Mouse (Mus musculus) gastrocnemius, adult 8-10 months (tissue): ENCODE measurements at regions not wholly inside any gene's neighbourhood (a gene's known extent, or its start where the extent isn't known, plus 50 kb on each side); places are given as distances from the start of the nearest gene placed in this dataset.
A peak's percentile ranks its signal among the peaks of the same experiment; 100 is the strongest.

ENCODE experiments used
- DNase-seq, 2 experiments: peaks; one replicate each; pipeline ENCODE4 v3.0.0; 2022; ENCODE audit warnings: low spot score in 2 of 2

DNA sequence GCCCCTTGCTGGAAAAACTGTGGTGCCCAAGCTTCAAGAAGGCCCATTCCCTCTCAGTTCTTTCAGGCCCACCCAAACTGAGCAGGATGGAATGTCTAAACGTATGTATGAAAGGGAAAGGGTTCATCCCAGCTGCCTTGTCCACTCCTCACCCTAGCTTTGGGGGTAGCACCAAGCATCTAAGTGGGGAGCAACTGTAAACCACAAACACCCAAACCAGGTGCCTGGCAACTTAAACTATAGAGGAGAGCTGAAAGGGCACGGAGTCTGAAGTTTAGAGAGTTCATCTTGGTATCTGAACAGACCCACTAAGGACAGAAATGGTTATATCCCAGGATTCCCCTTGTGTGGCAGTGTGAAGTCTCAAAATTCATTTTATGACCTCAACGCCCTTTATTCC, 90.1 kb upstream of the Ssbp2 start:
- no peak for DNase-seq

DNA sequence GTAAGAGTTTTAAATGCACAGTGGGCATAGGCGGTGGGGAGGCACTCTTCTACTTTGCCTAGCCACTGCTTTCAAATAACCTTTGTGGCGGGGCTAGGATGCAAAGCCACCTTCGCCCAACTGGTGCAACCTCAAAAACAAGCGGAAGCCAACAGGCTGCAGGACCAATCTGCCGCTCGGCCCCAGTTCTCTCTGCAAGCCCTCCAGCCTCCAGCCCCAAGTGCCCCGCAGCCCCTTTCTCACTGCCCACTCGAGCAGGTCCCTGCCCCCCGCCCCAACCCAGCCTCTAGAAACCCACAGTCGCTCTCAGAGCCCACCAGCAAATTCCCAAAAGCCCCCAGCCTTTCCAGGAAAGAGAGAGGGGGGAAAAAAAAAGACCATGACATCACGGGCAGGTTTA, 89.6 kb upstream of the Ssbp2 start:
- DNase-seq = no peak

DNA sequence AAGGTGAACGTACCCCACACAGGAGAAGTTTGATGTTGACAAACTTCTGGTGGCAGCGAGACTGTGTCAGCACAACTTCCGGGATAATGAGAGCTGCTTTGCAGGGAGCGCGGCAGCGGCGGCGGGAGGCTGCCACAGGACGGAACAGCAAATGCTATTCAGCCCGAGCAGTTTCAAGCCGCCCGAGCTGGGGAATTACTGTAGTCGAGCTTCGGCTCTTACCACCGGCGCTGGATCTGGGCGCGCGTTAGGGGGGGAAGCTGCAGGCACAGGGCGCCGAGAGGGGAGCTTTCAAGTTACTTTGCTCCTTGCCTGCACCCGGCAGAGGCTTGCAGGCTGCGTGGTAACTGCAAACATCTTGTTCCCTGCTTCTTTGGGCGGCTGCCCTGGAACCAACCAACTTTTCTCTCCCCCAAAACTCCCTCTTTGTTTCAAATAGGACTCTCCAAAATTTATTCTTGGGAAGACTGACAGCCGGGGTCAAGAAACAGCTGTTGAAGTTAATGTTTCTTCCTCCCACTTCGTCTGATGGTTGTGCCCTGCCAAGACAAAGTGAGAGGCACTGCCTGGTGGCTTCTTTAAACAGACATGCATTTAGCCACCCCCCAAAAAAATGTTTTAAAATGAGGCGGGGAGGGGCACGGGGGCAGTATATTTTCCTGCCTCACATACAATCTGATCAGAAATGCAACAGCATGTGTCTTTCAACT, 89.0 kb upstream of the Ssbp2 start:
- DNase-seq = peak; percentile 96 to 97

DNA sequence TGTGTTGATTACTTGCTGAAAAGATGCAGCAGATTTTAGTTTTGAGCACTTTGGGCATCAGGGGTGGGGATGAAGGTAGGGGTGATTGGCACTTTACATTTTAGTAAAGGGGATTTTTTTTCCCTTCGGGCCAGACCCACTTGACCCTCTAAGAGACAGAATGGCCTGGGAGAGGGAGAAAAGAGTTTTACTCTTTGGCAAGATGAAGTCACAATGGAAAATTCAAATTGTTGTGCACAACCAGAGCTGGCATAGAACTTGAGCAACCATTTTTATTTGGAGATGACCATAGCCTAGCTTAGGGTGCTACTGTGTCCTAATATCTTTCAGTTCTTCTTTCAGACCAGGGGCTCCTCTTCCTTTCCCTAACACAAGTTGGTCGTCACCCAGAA, 88.5 kb upstream of the Ssbp2 start:
- no peak for DNase-seq

DNA sequence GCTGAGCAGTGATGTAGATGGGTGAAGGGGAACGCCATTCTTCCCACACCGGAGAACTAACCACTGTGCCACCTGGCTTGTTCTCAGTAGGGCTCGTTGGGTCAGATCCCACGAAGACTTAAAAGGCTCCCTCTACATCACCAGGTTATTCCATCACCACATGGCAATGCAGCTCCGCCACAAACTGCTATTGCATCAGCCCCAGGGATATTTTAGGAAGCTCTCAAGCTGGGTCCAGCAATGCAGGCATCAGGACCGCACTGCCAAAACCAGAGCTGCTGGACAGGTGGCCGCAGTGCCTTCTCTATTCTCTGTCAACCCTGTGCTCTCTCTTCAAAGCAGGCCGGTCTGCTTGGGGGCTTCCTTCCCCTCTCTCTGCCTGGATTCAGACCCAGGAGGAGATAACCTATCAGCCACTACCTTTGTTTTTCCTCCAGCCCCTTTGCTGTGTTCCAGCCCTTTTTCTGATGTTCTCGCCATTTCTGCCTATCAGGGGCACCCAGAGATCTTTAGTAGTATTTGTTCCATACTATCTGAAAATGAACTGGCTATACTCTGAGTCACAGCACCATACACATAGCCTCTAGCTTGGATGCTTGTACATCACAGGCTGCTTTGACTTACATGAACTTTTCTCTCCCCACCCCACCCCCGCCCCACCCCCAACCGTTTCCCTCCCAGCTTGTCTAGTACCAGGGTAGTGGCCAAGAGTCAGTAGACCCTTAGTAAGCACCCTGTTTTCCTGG, 87.8 kb upstream of the Ssbp2 start:
- DNase-seq = peak; percentile 39 to 62

DNA sequence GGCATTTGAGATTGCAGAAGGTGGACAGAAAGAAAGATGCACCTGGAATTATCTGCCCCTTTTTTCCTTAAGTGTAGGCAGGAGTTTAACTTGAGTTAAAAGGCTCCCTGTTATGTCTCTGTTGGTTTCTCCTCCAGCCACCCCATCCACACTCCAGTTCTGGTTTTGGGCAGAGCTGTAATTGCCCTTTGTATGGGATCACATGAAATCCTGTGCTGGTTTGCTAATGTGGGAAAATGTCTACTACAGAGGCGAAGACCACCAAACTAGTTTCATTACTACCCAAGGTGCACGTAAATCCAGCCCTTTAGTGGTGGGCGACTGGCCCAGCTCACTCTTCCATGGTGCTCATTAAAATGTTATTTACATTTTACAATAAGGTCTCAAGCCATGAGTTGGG, 85.9 kb upstream of the Ssbp2 start:
- peak; percentile 17 to 22 for DNase-seq

DNA sequence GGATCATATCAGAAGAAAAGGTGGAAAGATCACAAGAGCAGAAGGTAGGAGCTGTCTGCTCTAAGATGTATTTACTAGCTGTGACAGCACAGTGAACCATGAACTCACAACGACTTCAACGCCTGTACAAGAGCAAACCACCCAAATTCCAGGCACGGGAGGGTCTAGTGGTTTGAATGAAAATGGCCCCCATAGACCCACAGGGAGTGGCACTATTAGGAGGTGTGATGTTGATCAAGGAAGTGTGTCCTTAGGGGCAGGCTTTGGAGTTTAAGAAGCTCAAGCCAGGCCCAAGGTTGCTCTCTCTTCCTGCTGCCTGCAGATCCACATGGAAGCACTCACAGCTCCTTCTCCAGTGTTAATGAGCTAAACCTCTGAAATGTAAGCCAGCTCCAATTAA, 83.5 kb upstream of the Ssbp2 start:
- DNase-seq = no peak

DNA sequence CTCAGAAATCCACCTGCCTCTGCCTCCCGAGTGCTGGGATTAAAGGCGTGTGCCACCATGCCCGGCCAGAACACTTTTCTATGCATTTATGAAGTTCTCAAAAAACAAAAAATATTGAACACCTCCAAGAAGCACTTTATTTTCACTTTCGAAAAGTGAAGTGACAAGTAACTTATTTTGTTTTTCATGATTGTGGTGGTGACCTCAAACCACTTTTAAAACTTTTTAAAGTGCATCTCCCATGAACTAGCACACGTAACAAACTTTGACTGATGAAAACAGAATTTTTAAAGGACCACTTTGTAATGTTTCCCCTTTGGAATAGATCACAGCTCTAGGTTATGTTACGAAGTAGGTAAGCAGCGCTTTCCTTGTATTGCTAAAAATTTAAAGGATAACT, 82.7 kb upstream of the Ssbp2 start:
- no peak for DNase-seq

DNA sequence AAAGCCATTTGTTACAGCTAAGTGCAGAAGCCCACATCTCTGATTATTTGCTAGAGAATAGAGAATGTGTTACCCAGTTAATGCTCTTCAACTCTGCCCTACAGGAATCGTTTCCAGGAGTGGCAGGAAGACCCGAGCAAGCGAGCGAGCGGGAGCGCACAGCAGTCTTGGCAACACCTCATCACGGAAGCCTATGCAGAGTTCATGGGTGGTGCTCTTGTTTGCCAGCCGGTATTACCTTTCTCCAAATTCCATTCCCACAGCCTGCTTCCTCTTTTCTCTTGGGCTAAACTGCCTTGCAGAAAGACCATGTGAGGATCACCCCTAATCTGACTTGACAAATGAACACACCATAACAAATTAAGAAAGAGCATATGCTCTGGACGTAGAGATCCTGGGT, 82.1 kb upstream of the Ssbp2 start:
- DNase-seq = no peak

DNA sequence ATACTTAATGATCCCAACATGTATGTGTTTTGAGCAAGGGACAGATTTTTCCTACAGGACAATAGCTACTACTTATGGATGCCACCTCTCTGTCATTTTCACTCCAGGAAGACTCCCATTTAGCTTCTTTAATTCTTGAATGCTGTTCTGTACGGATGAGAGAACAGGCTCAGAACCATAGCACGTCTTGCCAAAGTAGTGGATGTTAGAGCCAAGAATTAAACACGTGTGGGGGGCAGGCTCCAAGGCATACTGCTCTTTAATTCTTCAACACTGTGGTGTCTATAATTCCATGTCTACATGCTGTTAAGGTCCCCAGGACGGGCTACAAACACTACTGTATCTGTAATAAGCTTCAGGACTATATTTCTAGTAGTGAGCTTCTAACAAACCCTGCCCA, 74.7 kb upstream of the Ssbp2 start:
- no peak for DNase-seq

DNA sequence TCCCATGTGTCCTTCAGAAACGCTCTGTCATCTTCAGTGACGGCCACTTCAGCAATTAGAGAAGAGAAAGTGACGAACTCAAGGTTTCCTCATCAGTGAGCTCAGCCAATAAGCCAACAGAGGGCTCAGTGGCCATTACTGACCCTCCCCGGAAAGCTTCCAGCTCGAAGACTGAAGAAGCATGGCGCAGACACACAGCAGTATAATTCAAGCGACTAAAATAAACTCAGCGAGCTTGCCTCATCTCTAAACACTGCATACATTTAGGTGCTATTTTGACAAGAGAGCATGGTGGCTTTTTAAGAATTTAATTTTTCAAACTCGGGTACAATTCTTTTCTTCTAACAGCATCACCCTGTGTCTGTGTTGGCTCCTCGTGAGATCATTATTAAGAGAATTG, 72.2 kb upstream of the Ssbp2 start:
- DNase-seq = no peak

DNA sequence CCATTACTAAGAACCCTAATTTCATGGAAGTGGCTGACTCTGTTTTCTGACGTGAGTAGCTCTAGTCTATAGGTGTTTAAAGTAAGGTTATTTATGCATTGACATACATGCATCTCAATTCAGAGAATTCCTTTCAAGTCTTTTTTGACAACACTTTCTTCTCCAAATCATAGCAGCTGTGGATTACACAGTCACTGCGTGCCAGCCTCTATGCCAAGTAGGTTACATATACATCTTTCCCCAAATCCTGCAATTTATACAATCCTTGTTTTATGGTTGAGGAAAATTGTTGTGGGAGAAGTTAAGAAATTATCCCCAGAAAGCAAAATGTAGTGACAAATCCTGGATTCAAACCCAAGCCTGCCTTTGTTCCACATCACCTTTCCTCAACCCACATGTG, 56.5 kb upstream of the Ssbp2 start:
- DNase-seq = no peak

DNA sequence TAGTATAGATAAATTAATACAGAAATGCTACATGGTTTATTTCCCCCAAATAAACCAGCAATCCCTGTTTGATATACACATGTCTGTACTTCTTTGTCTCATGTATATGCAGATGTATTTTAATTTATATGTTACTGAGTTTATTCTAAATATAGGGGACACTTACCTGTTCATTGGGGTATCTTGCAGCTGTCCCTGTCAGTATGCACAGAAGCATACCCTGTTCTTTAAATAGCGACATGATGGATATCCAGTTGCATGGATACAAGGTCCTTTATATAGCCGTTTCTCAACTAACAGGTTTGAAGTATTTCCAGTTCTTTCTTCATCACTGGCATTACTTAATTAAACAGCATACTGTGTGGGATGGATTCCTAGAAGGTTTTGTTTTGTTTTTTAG, 55.1 kb upstream of the Ssbp2 start:
- DNase-seq = no peak

DNA sequence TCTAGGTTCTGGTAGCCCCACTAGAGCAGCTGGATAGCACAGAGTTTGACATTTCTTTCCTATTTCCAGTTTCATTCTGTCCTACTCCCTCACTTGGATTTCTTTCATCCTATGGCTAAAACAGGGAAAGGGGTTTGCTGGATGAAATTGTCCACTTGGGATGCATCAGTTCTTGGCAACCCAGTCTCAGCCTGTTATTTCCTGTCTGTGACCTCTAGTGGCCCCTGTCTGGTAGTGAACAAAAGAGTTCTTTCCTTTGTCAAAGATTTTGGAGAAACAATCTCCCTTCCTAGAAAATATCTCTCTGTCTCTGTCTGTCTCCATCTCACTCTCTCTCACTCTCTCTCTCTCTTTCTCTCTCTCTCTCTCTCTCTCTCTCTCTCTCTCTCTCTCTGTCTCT, 50.0 kb upstream of the Ssbp2 start:
- no peak for DNase-seq
